Mouse (Mus musculus): Measurements from ENCODE around the gene Nlrp9b.
"Not testable (repeated sequence)": the region's sequence is repeated elsewhere in the genome, so short reads cannot be mapped to it uniquely, and the experiment has no call there.

Nlrp9b gene

GRCm38 (mm10) chr7:20122479-20122878 lies 131.2 kb downstream of the Nlrp9b start, which contains the start of gene Gm16442:
TSS of gene Gm16442 (minus strand) at chr7:20122579.
- in situ Hi-C loops (cut with MseI, MboI): not testable (repeated sequence)

All from mouse trophoblast stem cell (cell line).